Mouse (Mus musculus) forebrain, embryonic 16.5 days (tissue): Measurements from ENCODE around the gene Ggcx. TPM values are rescaled to one million over a fixed set of nuclear protein-coding genes. Genes with fewer than 3 reads are reported as not detected.
A peak's percentile ranks its signal among the peaks of the same experiment; 100 is the strongest.
"Not testable (repeated sequence)": the region's sequence is repeated elsewhere in the genome, so short reads cannot be mapped to it uniquely, and the experiment has no call there.

Source experiments
- ATAC-seq: fragments of 200-750 bp; cut with Nextera tagmentation; 2 replicates; pipeline ENCODE4 v1.8.0; 2017; ENCODE audit warnings: mild to moderate bottlenecking, moderate library complexity
- H3K27ac ChIP-seq: fragments of 300-500 bp; sonication (generic); 2 replicates; pipeline ENCODE4 v1.5.1; 2014; ENCODE audit warnings: low read length, control low read depth
- H3K27me3 ChIP-seq: fragments of 300-500 bp; sonication (generic); replicated peaks from 2 replicates; pipeline ENCODE4 v1.6.1; 2014; ENCODE audit warnings: low read length; ENCODE audit not compliant: control insufficient read depth, insufficient read depth
- H3K36me3 ChIP-seq: fragments of 300-500 bp; sonication (generic); 2 replicates; pipeline ENCODE4 v1.6.1; 2014; ENCODE audit not compliant: control insufficient read depth, insufficient read depth
- H3K4me1 ChIP-seq: fragments of 300-500 bp; sonication (generic); replicated peaks from 2 replicates; pipeline ENCODE4 v1.6.1; 2014; ENCODE audit warnings: low read length; ENCODE audit not compliant: control insufficient read depth, insufficient read depth
- H3K4me2 ChIP-seq: fragments of 300-500 bp; sonication (generic); 2 replicates; pipeline ENCODE4 v1.6.1; 2014; ENCODE audit warnings: mild to moderate bottlenecking, low read length, control low read depth
- H3K4me3 ChIP-seq: fragments of 300-500 bp; sonication (generic); replicated peaks from 2 replicates; pipeline ENCODE4 v1.5.1; 2014; ENCODE audit warnings: mild to moderate bottlenecking, low read length, control low read depth
- H3K9ac ChIP-seq: fragments of 300-500 bp; sonication (generic); replicated peaks from 2 replicates; pipeline ENCODE4 v1.6.1; 2014; ENCODE audit warnings: low read depth, low read length, control low read depth
- H3K9me3 ChIP-seq: fragments of 300-500 bp; sonication (generic); 2 replicates; pipeline ENCODE4 v1.6.1; 2016; ENCODE audit warnings: low read length; ENCODE audit not compliant: control insufficient read depth
- WGBS: fragments of 180-500 bp; shearing (Covaris S2); extraction: QIAGEN DNeasy Blood & Tissue Kit; methylation state at CpG from one replicate; pipeline ENCODE4 v1.1.7; 2014; 5-methylcytosine and 5-hydroxymethylcytosine counted together
- polyA plus RNA-seq: library from polyadenylated mRNA; unstranded; fragments of >200 nt; fragmentation: Nextera tagmentation; extraction: Ambion mirVana; gene quantifications from 2 replicates; pipeline ENCODE4 v1.2.1, GENCODE M21; 2015

The Ggcx gene
- polyA plus RNA-seq, 1 experiment from 2014 or later, result 17.2 TPM

- Histone ChIP-seq H3K27me3 (no peaks in the 10 kb centered on the region), H3K9me3 (no peaks in the 10 kb centered on the region), H3K4me1 (peaks cover 36% of the 10 kb centered on the region), H3K4me2 (peak overlapping the region; percentile 89), H3K4me3 (peak overlapping the region; percentile 98), H3K27ac (no peak overlapping the region; the same call in none of the 2 replicates), H3K9ac (peak overlapping the region; percentile 99), H3K36me3 (peaks cover 29% of the 10 kb centered on the region)
- ATAC-seq, result no peak
- WGBS, result 3% methylated on average over 5 of the region's 5 CpGs
Measured at GRCm38 (mm10) chr6:72438226-72438625, 24.1 kb downstream of the Ggcx start.

GRCm38 (mm10) chr6:72438862-72439354, 24.8 kb downstream of the Ggcx start:
- H3K4me3 ChIP-seq, result peak overlapping the region; percentile 98
- H3K36me3 ChIP-seq, result peaks cover 29% of the 10 kb centered on the region
- no peaks in the 10 kb centered on the region for H3K9me3 ChIP-seq
- H3K4me1 ChIP-seq, result peaks cover 36% of the 10 kb centered on the region
- peak overlapping the region; percentile 99 for H3K9ac ChIP-seq
- no peaks in the 10 kb centered on the region for H3K27me3 ChIP-seq
- peak overlapping the region; percentile 98 for H3K27ac ChIP-seq
- WGBS, result under 1% methylated on average over 52 of the region's 57 CpGs
- ATAC-seq, result peak; percentile 21
- H3K4me2 ChIP-seq, result peak overlapping the region; percentile 89

GRCm38 (mm10) chr6:72439355-72440185, 25.5 kb downstream of the Ggcx start, which contains the start of gene Mat2a:
Gene Mat2a (minus strand): TSS chr6:72439558.
- Histone ChIP-seq H3K9ac (peak within 1 kb of the TSS; percentile 99), H3K9me3 (no peaks in the 10 kb centered on the region), H3K36me3 (peaks cover 24% of the 10 kb centered on the region), H3K27me3 (no peaks in the 10 kb centered on the region), H3K4me1 (peaks cover 36% of the 10 kb centered on the region), H3K4me3 (peak within 1 kb of the TSS; percentile 98), H3K4me2 (peak within 1 kb of the TSS; percentile 89), H3K27ac (peak within 1 kb of the TSS; percentile 98)
- WGBS, result under 1% methylated on average over 77 of the region's 77 CpGs
- ATAC-seq, result peak; percentile 94

GRCm38 (mm10) chr6:72440186-72440990, 26.3 kb downstream of the Ggcx start:
- Histone ChIP-seq H3K27ac (peak overlapping the region; percentile 98), H3K27me3 (no peaks in the 10 kb centered on the region), H3K36me3 (peaks cover 18% of the 10 kb centered on the region), H3K4me1 (peaks cover 35% of the 10 kb centered on the region), H3K9ac (peak overlapping the region; percentile 74), H3K4me2 (peak overlapping the region; percentile 77), H3K9me3 (no peaks in the 10 kb centered on the region), H3K4me3 (peak overlapping the region; percentile 98)
- ATAC-seq, result no peak
- WGBS, result 5% methylated on average over 17 of the region's 17 CpGs

- H3K9ac ChIP-seq, result no peak overlapping the region
- 84% methylated on average over 1 of the region's 1 CpGs for WGBS
Measured at GRCm38 (mm10) chr6:72442921-72443604, 29.0 kb downstream of the Ggcx start.

GRCm38 (mm10) chr6:72445011-72445410, 30.9 kb downstream of the Ggcx start:
- Histone ChIP-seq H3K27ac (no peak overlapping the region), H3K27me3 (no peaks in the 10 kb centered on the region), H3K9me3 (no peaks in the 10 kb centered on the region), H3K36me3 (no peaks in the 10 kb centered on the region), H3K4me3 (no peak overlapping the region), H3K4me1 (peaks cover 15% of the 10 kb centered on the region), H3K4me2 (no peak overlapping the region), H3K9ac (no peak overlapping the region)
- ATAC-seq, result no peak

More at GRCm38 (mm10) chr6:72442921-72443604, 29.0 kb downstream of the Ggcx start:
- no peak for ATAC-seq
- peaks cover 17% of the 10 kb centered on the region for H3K4me1 ChIP-seq
- no peaks in the 10 kb centered on the region for H3K36me3 ChIP-seq
- H3K4me3 ChIP-seq, result no peak overlapping the region
- H3K9me3 ChIP-seq, result no peaks in the 10 kb centered on the region
- no peak overlapping the region for H3K4me2 ChIP-seq
- H3K27ac ChIP-seq, result no peak overlapping the region
- no peaks in the 10 kb centered on the region for H3K27me3 ChIP-seq

- Histone ChIP-seq H3K9me3 (no peaks in the 10 kb centered on the region), H3K4me3 (no peak overlapping the region), H3K27me3 (no peaks in the 10 kb centered on the region), H3K4me1 (no peaks in the 10 kb centered on the region), H3K9ac (no peak overlapping the region), H3K4me2 (no peak overlapping the region), H3K36me3 (no peaks in the 10 kb centered on the region), H3K27ac (no peak overlapping the region)
- no peak for ATAC-seq
- 86% methylated on average over 2 of the region's 2 CpGs for WGBS
Measured at GRCm38 (mm10) chr6:72447487-72447886, 33.4 kb downstream of the Ggcx start.

GRCm38 (mm10) chr6:72451778-72452177, 37.7 kb downstream of the Ggcx start:
- not testable (repeated sequence) for H3K4me2 ChIP-seq, H3K27me3 ChIP-seq, H3K4me1 ChIP-seq, H3K9me3 ChIP-seq, H3K9ac ChIP-seq, H3K27ac ChIP-seq, H3K36me3 ChIP-seq, ATAC-seq, H3K4me3 ChIP-seq
- WGBS, result 74% methylated on average over 2 of the region's 2 CpGs

- ATAC-seq, result no peak
- Histone ChIP-seq H3K36me3 (no peaks in the 10 kb centered on the region), H3K4me1 (peaks cover 3% of the 10 kb centered on the region), H3K4me2 (no peak overlapping the region), H3K27ac (no peak overlapping the region), H3K9me3 (no peaks in the 10 kb centered on the region), H3K9ac (no peak overlapping the region), H3K4me3 (no peak overlapping the region), H3K27me3 (no peaks in the 10 kb centered on the region)
- WGBS, result 94% methylated on average over 2 of the region's 2 CpGs
Measured at GRCm38 (mm10) chr6:72452329-72452728, 38.2 kb downstream of the Ggcx start.
